Mouse (Mus musculus): ENCODE measurements around the gene Spsb4. TPM values are rescaled to one million over a fixed set of nuclear protein-coding genes. Genes with fewer than 3 reads are reported as not detected.
"Not testable (repeated sequence)": the region's sequence is repeated elsewhere in the genome, so short reads cannot be mapped to it uniquely, and the experiment has no call there.

The Spsb4 gene
- polyA plus RNA-seq, 1 experiment from 2014 or later = 16.6 TPM

GRCm38 (mm10) chr9:96938887-96939286, 79.8 kb downstream of the Spsb4 start:
- H3K9ac ChIP-seq = no peak overlapping the region
- H3K27me3 ChIP-seq (ENCODE audit: insufficient read depth, low read length) = no peaks in the 10 kb centered on the region
- 77% methylated on average over 5 of the region's 5 CpGs for WGBS
- no peaks in the 10 kb centered on the region for H3K4me1 ChIP-seq (ENCODE audit: insufficient read depth)
- no peak overlapping the region for H3K4me2 ChIP-seq
- H3K4me3 ChIP-seq (ENCODE audit: low read depth, low read length) = no peak overlapping the region
- ATAC-seq (ENCODE audit: insufficient read depth) = no peak
- 0 out of 2 replicates have a peak, but pooled peaks cover 3% of the 10 kb centered on the region for H3K9me3 ChIP-seq (ENCODE audit: low read depth, low read length)
- no peak for DNase-seq
- H3K36me3 ChIP-seq (ENCODE audit: insufficient read depth) = 0 out of 2 replicates have a peak, but pooled peaks cover 9% of the 10 kb centered on the region
- TF ChIP-seq CTCF (IDR thresholded peaks at IDR 0.05; ENCODE audit: low read depth) = no peak
- no peak overlapping the region for H3K27ac ChIP-seq (ENCODE audit: low read depth)

- not testable (repeated sequence) for H3K4me1 ChIP-seq (ENCODE audit: insufficient read depth); ATAC-seq (ENCODE audit: insufficient read depth); H3K4me3 ChIP-seq (ENCODE audit: low read depth, low read length); DNase-seq; H3K36me3 ChIP-seq (ENCODE audit: insufficient read depth); H3K4me2 ChIP-seq; H3K9me3 ChIP-seq (ENCODE audit: low read depth, low read length); H3K27me3 ChIP-seq (ENCODE audit: insufficient read depth, low read length); H3K27ac ChIP-seq (ENCODE audit: low read depth); H3K9ac ChIP-seq
- 81% methylated on average over 2 of the region's 2 CpGs for WGBS
Observed at GRCm38 (mm10) chr9:96936427-96936826, 82.2 kb downstream of the Spsb4 start.

GRCm38 (mm10) chr9:96935556-96936300, 82.9 kb downstream of the Spsb4 start:
- WGBS = 42% methylated on average over 15 of the region's 15 CpGs
- H3K36me3 ChIP-seq (ENCODE audit: insufficient read depth) = no peaks in the 10 kb centered on the region
- 0 out of 2 replicates have a peak, but pooled peaks cover 5% of the 10 kb centered on the region for H3K9me3 ChIP-seq (ENCODE audit: low read depth, low read length)
- DNase-seq (peak; percentile 35), ATAC-seq (ENCODE audit: insufficient read depth) (no peak)
- no peaks in the 10 kb centered on the region for H3K27me3 ChIP-seq (ENCODE audit: insufficient read depth, low read length)
- H3K27ac ChIP-seq (ENCODE audit: low read depth) = no peak overlapping the region
- no peak for TF ChIP-seq CTCF (IDR thresholded peaks at IDR 0.05; ENCODE audit: low read depth)
- H3K4me3 ChIP-seq (ENCODE audit: low read depth, low read length) = no peak overlapping the region
- H3K4me1 ChIP-seq (ENCODE audit: insufficient read depth) = no peaks in the 10 kb centered on the region
- H3K4me2 ChIP-seq = no peak overlapping the region
- no peak overlapping the region for H3K9ac ChIP-seq

GRCm38 (mm10) chr9:96934816-96935215, 83.8 kb downstream of the Spsb4 start:
- Histone ChIP-seq H3K27me3 (ENCODE audit: insufficient read depth, low read length) (no peaks in the 10 kb centered on the region), H3K4me2 (no peak overlapping the region), H3K4me3 (ENCODE audit: low read depth, low read length) (no peak overlapping the region), H3K9ac (no peak overlapping the region), H3K27ac (ENCODE audit: low read depth) (no peak overlapping the region), H3K4me1 (ENCODE audit: insufficient read depth) (no peaks in the 10 kb centered on the region), H3K9me3 (ENCODE audit: low read depth, low read length) (0 out of 2 replicates have a peak, but pooled peaks cover 4% of the 10 kb centered on the region), H3K36me3 (ENCODE audit: insufficient read depth) (no peaks in the 10 kb centered on the region)
- no peak for TF ChIP-seq CTCF (IDR thresholded peaks at IDR 0.05; ENCODE audit: low read depth)
- DNase-seq (no peak), ATAC-seq (ENCODE audit: insufficient read depth) (no peak)
- 73% methylated on average over 3 of the region's 3 CpGs for WGBS

DNA sequence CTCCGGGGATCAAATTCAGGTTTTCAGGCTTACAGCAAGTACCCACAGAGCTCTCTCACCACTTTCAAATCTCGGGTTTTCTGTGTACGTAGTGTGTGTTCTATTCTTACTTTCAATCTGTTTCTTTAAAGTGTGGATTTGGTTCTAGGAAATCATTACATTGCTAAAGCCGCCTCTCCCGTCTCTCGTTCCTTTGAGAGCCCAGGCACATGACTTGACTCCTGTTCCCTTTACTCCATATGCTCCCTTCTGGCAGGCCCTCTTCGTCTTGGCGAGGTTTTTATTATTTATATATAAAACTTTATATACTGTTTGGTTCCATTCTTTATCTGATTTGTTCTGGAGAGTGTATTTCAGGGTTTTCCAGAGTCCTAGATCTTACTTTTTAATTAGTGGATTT, 85.9 kb downstream of the Spsb4 start:
- Histone ChIP-seq H3K4me2 (no peak overlapping the region), H3K27me3 (ENCODE audit: insufficient read depth, low read length) (no peaks in the 10 kb centered on the region), H3K9ac (no peak overlapping the region), H3K4me3 (ENCODE audit: low read depth, low read length) (no peak overlapping the region), H3K4me1 (ENCODE audit: insufficient read depth) (no peaks in the 10 kb centered on the region), H3K36me3 (ENCODE audit: insufficient read depth) (no peaks in the 10 kb centered on the region), H3K9me3 (ENCODE audit: low read depth, low read length) (0 out of 2 replicates have a peak, but pooled peaks cover 4% of the 10 kb centered on the region), H3K27ac (ENCODE audit: low read depth) (no peak overlapping the region)
- DNase-seq = no peak
- 83% methylated on average over 8 of the region's 8 CpGs for WGBS
- ATAC-seq (ENCODE audit: insufficient read depth) = no peak
- TF ChIP-seq CTCF (IDR thresholded peaks at IDR 0.05; ENCODE audit: low read depth) = no peak

- Histone ChIP-seq H3K9ac (no peak overlapping the region), H3K27me3 (ENCODE audit: insufficient read depth, low read length) (no peaks in the 10 kb centered on the region), H3K4me1 (ENCODE audit: insufficient read depth) (no peaks in the 10 kb centered on the region), H3K36me3 (ENCODE audit: insufficient read depth) (no peaks in the 10 kb centered on the region), H3K4me3 (ENCODE audit: low read depth, low read length) (no peak overlapping the region), H3K27ac (ENCODE audit: low read depth) (no peak overlapping the region), H3K9me3 (ENCODE audit: low read depth, low read length) (no peaks in the 10 kb centered on the region), H3K4me2 (no peak overlapping the region)
- peak; percentile 10 for DNase-seq
- 49% methylated on average over 17 of the region's 17 CpGs for WGBS
- ATAC-seq (ENCODE audit: insufficient read depth) = no peak
- TF ChIP-seq CTCF (IDR thresholded peaks at IDR 0.05; ENCODE audit: low read depth) = no peak
Observed at GRCm38 (mm10) chr9:96923577-96924316, 94.9 kb downstream of the Spsb4 start.

DNA sequence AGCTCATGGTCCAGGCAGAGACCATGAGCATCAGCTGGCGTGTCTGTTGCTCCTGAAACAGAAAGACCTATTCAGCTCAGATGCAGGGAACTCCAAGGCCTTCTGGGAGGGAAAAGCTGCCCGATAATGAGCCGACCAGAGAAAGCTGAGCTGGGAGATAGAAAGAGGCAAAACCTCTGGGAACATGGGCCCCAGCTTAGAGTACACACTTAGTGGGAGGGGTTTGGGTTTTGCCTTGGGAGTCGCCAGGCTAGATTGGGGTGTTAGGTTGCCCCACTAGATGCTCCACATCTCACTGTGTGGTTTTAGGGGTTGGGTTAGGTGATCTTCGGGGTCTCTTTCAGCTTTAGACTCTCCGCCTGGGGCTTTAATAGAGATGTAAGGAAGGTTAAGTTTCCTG, 95.5 kb downstream of the Spsb4 start:
- H3K27ac ChIP-seq (ENCODE audit: low read depth) = no peak overlapping the region
- 74% methylated on average over 6 of the region's 6 CpGs for WGBS

More for the DNA sequence above, 95.5 kb downstream of the Spsb4 start:
- Histone ChIP-seq H3K9me3 (ENCODE audit: low read depth, low read length) (no peaks in the 10 kb centered on the region), H3K4me2 (no peak overlapping the region), H3K36me3 (ENCODE audit: insufficient read depth) (no peaks in the 10 kb centered on the region), H3K4me3 (ENCODE audit: low read depth, low read length) (no peak overlapping the region), H3K4me1 (ENCODE audit: insufficient read depth) (no peaks in the 10 kb centered on the region), H3K9ac (no peak overlapping the region), H3K27me3 (ENCODE audit: insufficient read depth, low read length) (no peaks in the 10 kb centered on the region)
- TF ChIP-seq CTCF (IDR thresholded peaks at IDR 0.05; ENCODE audit: low read depth) = no peak
- ATAC-seq (ENCODE audit: insufficient read depth) (no peak), DNase-seq (no peak)

Data from lung, embryonic 14.5 days (tissue).